Mouse (Mus musculus): ENCODE measurements around the gene Pitpnc1.
A peak's percentile ranks its signal among the peaks of the same experiment; 100 is the strongest.

Pitpnc1 gene

GRCm38 (mm10) chr11:107373154-107373553, 97.3 kb downstream of the Pitpnc1 start:
- DNase-seq (ENCODE audit: low spot score), result no peak

- DNase-seq (ENCODE audit: low spot score), result no peak
Measured at GRCm38 (mm10) chr11:107372688-107373087, 97.8 kb downstream of the Pitpnc1 start.

GRCm38 (mm10) chr11:107370476-107370875, 100.0 kb downstream of the Pitpnc1 start:
- DNase-seq (ENCODE audit: low spot score), result no peak

- DNase-seq (ENCODE audit: low spot score), result no peak
Measured at GRCm38 (mm10) chr11:107369661-107370060, 100.8 kb downstream of the Pitpnc1 start.

GRCm38 (mm10) chr11:107365938-107366712, 104.4 kb downstream of the Pitpnc1 start:
- DNase-seq (ENCODE audit: low spot score), result no peak

- DNase-seq (ENCODE audit: low spot score), result no peak
Measured at GRCm38 (mm10) chr11:107358695-107359094, 111.8 kb downstream of the Pitpnc1 start.

GRCm38 (mm10) chr11:107356224-107356623, 114.3 kb downstream of the Pitpnc1 start:
- no peak for DNase-seq (ENCODE audit: low spot score)

GRCm38 (mm10) chr11:107355526-107355925, 115.0 kb downstream of the Pitpnc1 start:
- no peak for DNase-seq (ENCODE audit: low spot score)

GRCm38 (mm10) chr11:107354499-107355143, 115.9 kb downstream of the Pitpnc1 start:
- no peak for DNase-seq (ENCODE audit: low spot score)

- DNase-seq (ENCODE audit: low spot score), result no peak
Measured at GRCm38 (mm10) chr11:107352596-107352995, 117.9 kb downstream of the Pitpnc1 start.

- no peak for DNase-seq (ENCODE audit: low spot score)
Measured at GRCm38 (mm10) chr11:107349756-107350155, 120.7 kb downstream of the Pitpnc1 start.

- no peak for DNase-seq (ENCODE audit: low spot score)
Measured at GRCm38 (mm10) chr11:107343031-107343430, 127.5 kb downstream of the Pitpnc1 start.

GRCm38 (mm10) chr11:107342432-107342831, 128.1 kb downstream of the Pitpnc1 start:
- no peak for DNase-seq (ENCODE audit: low spot score)

GRCm38 (mm10) chr11:107341293-107341692, 129.2 kb downstream of the Pitpnc1 start:
- peak; percentile 69 for DNase-seq (ENCODE audit: low spot score)

- DNase-seq (ENCODE audit: low spot score), result no peak
Measured at GRCm38 (mm10) chr11:107340793-107341192, 129.7 kb downstream of the Pitpnc1 start.

GRCm38 (mm10) chr11:107339224-107339805, 131.2 kb downstream of the Pitpnc1 start:
- peak; percentile 55 for DNase-seq (ENCODE audit: low spot score)

- no peak for DNase-seq (ENCODE audit: low spot score)
Measured at GRCm38 (mm10) chr11:107337391-107338148, 132.9 kb downstream of the Pitpnc1 start.

GRCm38 (mm10) chr11:107335756-107336155, 134.7 kb downstream of the Pitpnc1 start:
- DNase-seq (ENCODE audit: low spot score), result no peak

GRCm38 (mm10) chr11:107334849-107335484, 135.5 kb downstream of the Pitpnc1 start:
- no peak for DNase-seq (ENCODE audit: low spot score)

GRCm38 (mm10) chr11:107332905-107333304, 137.6 kb downstream of the Pitpnc1 start:
- no peak for DNase-seq (ENCODE audit: low spot score)

GRCm38 (mm10) chr11:107332332-107332731, 138.2 kb downstream of the Pitpnc1 start:
- no peak for DNase-seq (ENCODE audit: low spot score)

GRCm38 (mm10) chr11:107331425-107331824, 139.1 kb downstream of the Pitpnc1 start:
- DNase-seq (ENCODE audit: low spot score), result no peak
